Mouse (Mus musculus): ENCODE data around the gene Vat1l. TPM values are rescaled to one million over a fixed set of nuclear protein-coding genes. Genes with fewer than 3 reads are reported as not detected.

Gene Vat1l
- 0.25 TPM for polyA plus RNA-seq (2014; fragmentation: Illumina TruSeq; extraction: RNeasy Lipid Tissue Mini Kit (QIAGEN cat#74804); ENCODE audit: insufficient read depth, low read depth, low replicate concordance)

GRCm38 (mm10) chr8:114205221-114205901, at the start of gene Vat1l:
TSS of gene Vat1l (plus strand) at chr8:114205612.

GRCm38 (mm10) chr8:114417786-114418185, 212.4 kb downstream of the Vat1l start, which contains the start of gene Clec3a:
TSS of gene Clec3a (plus strand) at chr8:114418086.

Other genes starting within 250 kb of the Vat1l start
- gene Nudt7, start 72.1 kb upstream of the Vat1l start, polyA plus RNA-seq (2014; fragmentation: Illumina TruSeq; extraction: RNeasy Lipid Tissue Mini Kit (QIAGEN cat#74804); ENCODE audit: insufficient read depth, low read depth, low replicate concordance), result 25.8 TPM
- gene Clec3a, start 212.5 kb downstream of the Vat1l start, polyA plus RNA-seq (2014; fragmentation: Illumina TruSeq; extraction: RNeasy Lipid Tissue Mini Kit (QIAGEN cat#74804); ENCODE audit: insufficient read depth, low read depth, low replicate concordance), result not detected
- gene Wwox, start 234.0 kb downstream of the Vat1l start, polyA plus RNA-seq (2014; fragmentation: Illumina TruSeq; extraction: RNeasy Lipid Tissue Mini Kit (QIAGEN cat#74804); ENCODE audit: insufficient read depth, low read depth, low replicate concordance), result 3.3 TPM